Mouse (Mus musculus) gastrocnemius, postnatal 10 days (tissue): ENCODE results near the gene Qrich2. TPM values are rescaled to one million over a fixed set of nuclear protein-coding genes. Genes with fewer than 3 reads are reported as not detected.
"Not testable (repeated sequence)": the region's sequence is repeated elsewhere in the genome, so short reads cannot be mapped to it uniquely, and the experiment has no call there.

Experiments used
- DNase-seq: peaks from one replicate; pipeline ENCODE4 v3.0.0; 2021; ENCODE audit warnings: mixed read lengths
- total RNA-seq, 2 experiments: library from RNA; stranded (reverse); gene quantifications; 2 replicates each; pipeline ENCODE4 v1.2.3; 2021

The Qrich2 gene
- total RNA-seq, 2 experiments from 2014 or later: not detected

DNA sequence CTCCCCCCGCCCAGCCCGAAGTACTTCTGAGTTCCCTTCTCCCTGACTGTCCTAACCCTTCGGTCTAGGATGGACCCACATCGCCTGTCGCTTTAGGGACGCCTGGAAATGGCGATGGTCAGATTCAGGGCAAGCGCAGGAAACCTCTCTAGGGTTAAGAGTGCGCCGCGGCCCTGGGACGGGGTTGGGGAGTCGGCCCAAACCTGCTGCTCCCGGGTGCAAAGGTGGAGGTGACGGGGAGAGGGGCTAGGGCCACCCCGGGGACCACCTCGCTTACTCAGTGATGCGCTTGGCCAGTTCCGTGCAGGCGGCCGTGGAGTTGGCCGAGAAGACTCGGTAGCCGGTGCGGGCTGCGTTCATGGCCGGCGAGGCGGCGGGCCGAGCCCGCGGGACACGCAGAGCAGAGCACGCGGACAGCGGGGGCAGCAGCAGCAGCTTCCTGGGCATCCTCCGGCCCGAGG, 23.8 kb upstream of the Qrich2 start:
- no peak for DNase-seq

GRCm38 (mm10) chr11:116488693-116489375, 22.8 kb upstream of the Qrich2 start:
- no peak for DNase-seq

GRCm38 (mm10) chr11:116488207-116488606, 22.2 kb upstream of the Qrich2 start:
- DNase-seq: no peak

- no peak for DNase-seq
These were observed 18.2 kb upstream of the Qrich2 start for GRCm38 (mm10) chr11:116484261-116484660.

GRCm38 (mm10) chr11:116481776-116482175, 15.7 kb upstream of the Qrich2 start:
- no peak for DNase-seq

DNA sequence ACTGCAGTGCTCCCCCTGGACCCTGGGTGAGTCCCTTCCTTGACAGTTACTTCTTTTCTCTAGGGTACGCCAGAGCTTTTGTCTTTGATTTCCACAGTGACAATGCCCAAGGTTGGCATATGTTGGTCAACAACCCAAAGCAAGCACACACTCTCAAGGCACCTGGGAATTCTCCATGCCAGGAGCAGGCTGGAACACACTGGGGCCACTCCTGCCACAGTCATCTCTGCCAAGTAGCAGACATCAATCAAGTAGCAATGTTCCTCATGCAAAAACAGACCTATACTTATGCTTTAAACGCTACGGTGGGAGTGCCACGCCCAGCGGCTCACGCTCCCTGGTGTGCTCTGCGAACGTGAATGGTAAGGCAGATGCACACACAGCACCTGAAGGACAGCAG, 14.9 kb upstream of the Qrich2 start:
- no peak for DNase-seq

- DNase-seq: peak; percentile 37
These were observed 13.8 kb upstream of the Qrich2 start for GRCm38 (mm10) chr11:116479832-116480231.

DNA sequence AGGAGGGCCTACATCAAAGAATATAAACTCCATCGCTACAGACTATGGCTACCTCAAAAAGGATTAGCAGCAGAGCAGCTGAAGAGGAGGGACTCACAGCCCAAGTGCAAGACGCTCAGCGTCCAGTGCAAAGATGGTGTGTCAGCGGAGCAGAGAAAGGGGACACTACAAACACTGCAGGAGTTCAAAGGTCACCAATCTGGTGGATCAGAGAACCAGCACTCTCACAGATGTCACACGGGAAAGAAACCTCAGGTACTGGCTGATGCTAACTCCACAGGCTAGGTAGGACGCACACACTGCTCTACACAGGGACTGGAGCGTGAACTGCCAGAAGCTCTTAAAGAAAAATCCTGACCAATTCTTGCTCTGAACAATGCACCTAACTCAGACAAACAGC, 12.9 kb upstream of the Qrich2 start:
- no peak for DNase-seq

DNA sequence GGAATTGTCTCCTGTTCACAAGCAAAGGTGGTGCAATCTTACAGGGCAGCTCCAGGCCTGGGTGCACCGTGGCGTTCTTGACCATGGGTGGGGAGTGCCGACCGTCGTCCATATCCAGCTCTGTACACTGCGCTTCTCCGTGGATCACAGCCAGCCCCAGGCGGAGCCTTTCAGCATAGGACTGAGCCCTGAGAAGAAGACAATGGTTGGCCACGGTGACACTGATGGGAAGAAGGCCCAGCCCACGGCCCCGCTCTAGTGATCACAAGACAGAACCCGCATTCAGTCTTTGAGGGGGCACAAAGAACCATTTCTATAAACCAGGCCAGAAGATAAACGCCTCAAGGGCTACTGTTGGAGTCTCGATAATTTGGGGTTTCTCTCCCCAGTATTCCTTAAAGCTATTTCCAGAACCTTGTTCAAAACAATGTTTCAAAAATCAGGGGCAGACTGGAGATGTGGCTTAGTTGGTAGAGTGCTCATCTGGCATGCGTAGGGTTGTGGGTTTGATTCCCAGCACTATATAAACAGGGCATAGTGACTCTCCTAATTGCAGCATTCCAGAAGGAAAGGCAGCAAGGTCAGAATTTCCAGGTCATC, 11.2 kb upstream of the Qrich2 start:
- no peak for DNase-seq

GRCm38 (mm10) chr11:116476696-116477095, 10.7 kb upstream of the Qrich2 start:
- no peak for DNase-seq

- DNase-seq: no peak
These were observed 10.0 kb upstream of the Qrich2 start for GRCm38 (mm10) chr11:116476041-116476440.

- DNase-seq: no peak
These were observed 6.2 kb upstream of the Qrich2 start for GRCm38 (mm10) chr11:116472275-116472674.

DNA sequence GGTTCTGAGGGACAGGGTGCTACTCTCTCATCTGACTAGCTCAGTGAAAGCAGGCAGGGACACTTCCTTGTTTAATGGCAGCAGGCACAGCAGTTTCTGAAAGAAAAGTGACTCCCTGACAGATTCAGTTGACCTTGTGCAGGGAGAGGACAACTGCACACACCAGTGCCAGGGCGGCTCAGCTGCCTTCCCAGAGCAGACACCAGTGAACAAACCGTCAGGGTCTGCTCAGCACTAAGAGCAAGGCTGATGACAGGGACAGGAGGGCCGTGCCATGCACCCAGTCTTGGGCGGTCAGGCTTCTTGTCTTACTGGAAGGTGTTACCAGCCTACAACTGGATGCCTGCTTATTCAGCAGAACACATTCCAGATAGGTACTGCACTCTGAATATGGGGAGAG, 4.9 kb upstream of the Qrich2 start:
- no peak for DNase-seq

DNA sequence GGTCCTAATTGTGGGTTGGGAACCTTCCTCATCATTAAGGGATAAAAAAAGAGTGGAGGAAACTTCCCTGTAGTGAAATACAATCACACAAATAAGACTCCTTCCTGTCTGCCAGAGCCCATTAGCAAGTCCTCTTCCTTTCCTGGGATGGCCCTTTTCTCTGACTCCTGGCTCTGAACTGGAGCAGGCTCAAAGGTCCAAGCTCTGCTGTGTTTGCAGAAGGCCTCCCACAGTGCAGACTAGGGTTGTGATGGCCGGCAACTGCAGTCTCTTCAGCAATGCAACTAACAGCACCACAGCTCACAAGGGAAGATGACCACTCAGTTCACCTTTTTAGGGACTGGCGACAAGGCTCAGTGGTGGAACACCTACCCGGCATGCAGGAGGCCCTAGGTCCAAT, 4.2 kb upstream of the Qrich2 start:
- no peak for DNase-seq

- not testable (repeated sequence) for DNase-seq
These were observed 2.3 kb upstream of the Qrich2 start for GRCm38 (mm10) chr11:116468338-116468737.

- DNase-seq: peak; percentile 93
These were observed 2.2 kb downstream of the Qrich2 start for GRCm38 (mm10) chr11:116463833-116464232.

DNA sequence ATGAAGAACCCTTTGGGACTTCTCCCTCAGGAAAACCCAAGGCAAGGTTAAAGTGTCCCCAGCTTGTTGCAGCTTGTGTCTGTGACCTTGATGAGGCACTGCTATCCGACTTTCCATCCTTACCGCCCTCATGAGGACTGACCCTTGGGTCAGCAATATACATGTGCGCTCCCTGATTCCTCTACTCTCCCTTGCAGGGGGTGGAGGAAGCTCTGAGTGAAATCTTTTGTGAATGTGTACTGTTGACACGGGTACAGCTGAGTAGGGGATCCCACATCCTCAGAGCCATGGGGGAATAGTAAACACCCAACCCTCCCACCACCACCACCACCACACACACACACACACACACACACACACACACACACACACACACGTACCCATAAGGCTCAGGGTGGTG, 2.7 kb downstream of the Qrich2 start:
- DNase-seq: no peak

- DNase-seq: no peak
These were observed 6.3 kb downstream of the Qrich2 start for GRCm38 (mm10) chr11:116459786-116460185.

DNA sequence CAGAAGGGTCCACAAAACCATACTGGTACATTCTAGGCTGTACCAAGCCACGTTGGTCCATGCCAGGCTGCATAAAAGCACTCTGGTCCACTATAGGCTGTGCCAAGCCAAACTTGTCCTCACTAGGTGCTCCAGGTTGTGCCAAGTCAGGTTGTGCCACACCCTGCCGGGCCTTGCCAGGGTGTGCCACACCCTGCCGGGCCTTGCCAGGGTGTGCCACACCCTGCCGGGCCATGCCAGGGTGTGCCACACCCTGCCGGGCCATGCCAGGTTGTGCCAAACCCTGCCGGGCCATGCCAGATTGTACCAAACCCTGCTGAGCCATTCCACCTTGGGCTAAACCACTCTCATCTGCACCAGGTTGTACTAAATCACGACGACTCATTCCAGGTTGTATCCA, 9.8 kb downstream of the Qrich2 start:
- DNase-seq: no peak

DNA sequence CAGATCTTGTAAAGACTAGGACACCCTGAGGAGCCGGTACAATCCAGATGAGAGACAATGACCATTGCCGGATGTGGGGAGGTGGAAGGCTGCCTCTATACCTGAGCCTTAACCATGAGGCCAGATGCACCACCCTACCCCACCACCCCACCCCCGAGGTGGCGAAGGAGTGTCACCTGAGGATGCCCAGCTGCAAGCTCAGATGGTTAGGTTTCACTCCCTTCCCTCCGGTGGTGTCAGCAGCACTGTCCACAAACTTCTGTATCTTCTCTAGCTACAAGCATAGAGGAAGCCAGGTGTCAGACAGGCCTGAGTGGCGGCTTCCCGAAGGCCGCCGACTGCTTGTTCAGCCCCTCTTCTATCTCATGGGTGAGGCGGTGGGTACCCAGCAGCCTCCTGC, 12.2 kb downstream of the Qrich2 start:
- no peak for DNase-seq

DNA sequence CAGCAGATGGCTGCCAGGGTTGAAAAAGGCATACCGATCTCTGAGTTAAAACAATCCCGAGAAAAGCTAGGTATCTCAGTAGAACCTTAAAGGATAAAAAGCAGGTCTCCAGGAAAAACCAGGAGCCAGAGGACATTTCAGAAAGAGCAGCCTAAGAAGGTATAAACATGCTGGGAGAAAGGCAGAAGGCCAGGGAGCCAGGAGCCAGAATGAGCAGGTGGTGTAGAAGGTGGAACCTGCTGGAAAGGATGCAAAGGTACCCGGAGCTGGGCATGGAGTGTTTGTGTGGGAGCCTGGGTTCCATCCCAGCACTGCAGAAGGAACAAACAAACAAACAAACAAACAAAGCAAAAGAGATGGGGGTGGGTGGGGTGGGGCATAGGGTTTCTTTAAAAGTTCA, 16.7 kb downstream of the Qrich2 start:
- no peak for DNase-seq

DNA sequence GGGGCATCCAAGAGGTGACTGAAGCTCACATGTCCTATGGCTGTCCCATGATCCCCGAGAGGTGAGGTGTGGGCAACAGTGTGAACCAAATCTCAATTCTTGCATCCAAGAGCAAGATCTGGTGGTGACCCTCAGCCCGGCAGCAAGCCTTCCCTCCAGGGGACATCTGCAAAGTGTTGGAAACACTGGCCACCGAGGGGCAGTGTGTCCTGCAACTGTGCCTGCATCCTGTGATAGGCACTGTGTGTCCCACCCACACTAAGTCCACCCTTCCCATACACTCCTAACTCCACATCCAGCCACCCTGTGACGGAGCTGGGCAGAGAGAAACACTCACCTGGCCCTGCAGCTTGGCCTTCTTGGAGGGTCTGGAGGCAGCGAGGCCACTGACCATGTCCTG, 18.2 kb downstream of the Qrich2 start:
- DNase-seq: no peak

DNA sequence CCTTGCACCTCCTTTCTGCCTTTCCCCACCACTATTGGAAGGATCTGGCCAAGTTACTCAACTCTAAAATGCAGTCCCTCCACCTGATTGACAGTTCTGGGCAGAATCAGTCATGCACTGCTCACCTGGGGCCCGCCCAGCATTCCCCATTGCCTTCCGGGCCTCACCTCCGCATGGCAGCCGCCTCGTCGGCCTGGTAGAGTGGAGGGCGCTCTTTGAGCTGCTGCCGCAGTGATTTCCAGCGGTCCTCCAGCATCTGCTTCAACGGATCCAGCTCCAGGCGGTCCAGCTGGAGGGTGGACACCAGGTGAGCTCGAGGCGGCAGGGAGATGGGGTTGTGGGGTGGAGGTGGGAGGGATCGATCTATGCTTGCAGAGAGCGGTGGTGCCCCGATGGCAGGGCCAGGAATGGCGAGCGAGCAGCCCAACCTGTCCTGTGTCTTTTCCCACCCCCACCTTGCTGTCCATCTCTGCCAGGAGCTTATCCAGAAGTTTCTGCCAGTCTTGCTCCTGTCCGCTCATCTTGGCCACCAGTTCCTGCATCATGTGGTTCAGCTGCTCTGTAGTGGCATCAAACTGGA, 19.6 kb downstream of the Qrich2 start:
- no peak for DNase-seq
